Mouse (Mus musculus) heart, embryonic 15.5 days (tissue): ENCODE measurements around the gene Csrnp1. TPM values are rescaled to one million over a fixed set of nuclear protein-coding genes. Genes with fewer than 3 reads are reported as not detected.

ENCODE experiments used
- ATAC-seq: fragments of 200-750 bp; cut with Nextera tagmentation; replicated peaks from 2 replicates; pipeline ENCODE4 v1.8.0; 2017; ENCODE audit warnings: low read depth, moderate TSS enrichment; ENCODE audit not compliant: insufficient number of reproducible peaks, insufficient read depth, low FRiP score
- H3K27ac ChIP-seq: fragments of 300-500 bp; sonication (generic); 2 replicates; pipeline ENCODE4 v1.5.1; 2015; ENCODE audit warnings: mild to moderate bottlenecking, inconsistent platforms
- H3K27me3 ChIP-seq: fragments of 300-500 bp; sonication (generic); 2 replicates; pipeline ENCODE4 v1.6.1; 2015; ENCODE audit warnings: inconsistent platforms
- H3K36me3 ChIP-seq: fragments of 300-500 bp; sonication (generic); 2 replicates; pipeline ENCODE4 v1.6.1; 2015; ENCODE audit warnings: mild to moderate bottlenecking, inconsistent platforms
- H3K4me1 ChIP-seq: fragments of 300-500 bp; sonication (generic); replicated peaks from 2 replicates; pipeline ENCODE4 v1.6.1; 2015; ENCODE audit warnings: inconsistent platforms
- H3K4me2 ChIP-seq: fragments of 300-500 bp; sonication (generic); 2 replicates; pipeline ENCODE4 v1.6.1; 2015; ENCODE audit warnings: inconsistent platforms, mild to moderate bottlenecking, moderate library complexity
- H3K4me3 ChIP-seq: fragments of 300-500 bp; sonication (generic); 2 replicates; pipeline ENCODE4 v1.5.1; 2015; ENCODE audit warnings: mild to moderate bottlenecking, inconsistent platforms
- H3K9ac ChIP-seq: fragments of 300-500 bp; sonication (generic); 2 replicates; pipeline ENCODE4 v1.6.1; 2015; ENCODE audit warnings: mild to moderate bottlenecking, inconsistent platforms
- H3K9me3 ChIP-seq: fragments of 300-500 bp; sonication (generic); replicated peaks from 2 replicates; pipeline ENCODE4 v1.6.1; 2016; ENCODE audit warnings: inconsistent platforms
- WGBS: fragments of 180-500 bp; shearing (Covaris S2); methylation state at CpG from one replicate; pipeline ENCODE4 v1.1.7; 2015; ENCODE audit warnings: mixed read lengths; 5-methylcytosine and 5-hydroxymethylcytosine counted together
- polyA plus RNA-seq: library from polyadenylated mRNA; unstranded; fragments of >200 nt; fragmentation: Nextera tagmentation; extraction: Ambion mirVana; gene quantifications from 2 replicates; pipeline ENCODE4 v1.2.1, GENCODE M21; 2015

The Csrnp1 gene
- 6.9 and 8.2 TPM in 2 replicates for polyA plus RNA-seq

DNA sequence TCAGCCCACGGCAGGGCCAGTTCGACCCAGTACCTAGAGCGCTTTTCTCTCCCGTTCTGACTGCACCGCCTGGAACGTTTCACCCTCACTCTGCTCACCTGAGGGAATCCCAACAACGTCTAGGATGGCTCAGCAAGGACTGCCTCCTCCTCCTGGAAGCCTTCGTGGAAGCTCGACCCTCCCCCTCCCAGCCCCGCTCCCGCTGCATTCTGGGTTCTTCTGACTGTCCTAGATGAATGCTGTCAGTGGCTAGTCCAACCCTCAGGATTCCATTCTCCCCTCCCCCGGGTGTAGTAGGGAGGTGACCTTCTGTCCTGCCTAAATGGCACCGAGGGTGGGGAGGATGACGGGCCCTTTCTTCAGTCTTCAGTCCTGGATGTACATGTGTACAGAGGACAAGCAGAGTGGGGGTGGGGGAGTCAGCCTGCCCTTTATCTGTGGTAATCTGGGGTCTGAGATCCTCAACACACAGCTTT, at the start of gene Csrnp1:
TSS of gene Csrnp1 (minus strand) at position 123 of the 476 bp plus-strand sequence.
- Histone ChIP-seq H3K4me1 (peaks cover 45% of the 10 kb centered on the region), H3K36me3 (no peaks in the 10 kb centered on the region), H3K4me3 (peak within 1 kb of the TSS; percentile 89), H3K9ac (peak within 1 kb of the TSS; percentile 88), H3K27ac (peak within 1 kb of the TSS; percentile 98), H3K27me3 (no peaks in the 10 kb centered on the region), H3K9me3 (no peaks in the 10 kb centered on the region), H3K4me2 (peak within 1 kb of the TSS; percentile 96)
- no peak for ATAC-seq
- WGBS = 12% methylated on average over 14 of the region's 14 CpGs

DNA sequence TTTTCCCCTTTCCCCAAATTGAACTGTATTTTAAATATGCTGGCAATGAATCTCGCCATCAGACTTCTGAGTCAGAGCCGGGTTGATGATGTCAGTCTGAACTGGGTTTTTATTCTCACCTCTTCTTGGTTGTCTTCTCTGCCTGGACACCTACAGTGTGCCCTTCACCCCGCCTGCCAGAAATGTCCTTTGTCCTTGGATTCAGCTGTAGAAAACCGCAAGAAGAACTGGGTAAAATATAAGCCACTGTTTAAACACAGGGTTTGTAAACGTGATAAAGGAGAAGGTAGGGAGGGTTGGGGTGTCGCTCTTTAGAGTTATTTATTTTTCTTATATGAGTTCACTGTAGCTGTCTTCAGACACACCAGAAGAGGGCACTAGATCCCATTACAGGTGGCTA, 48.3 kb upstream of the Csrnp1 start:
- WGBS = 87% methylated on average over 6 of the region's 6 CpGs
- H3K27ac ChIP-seq = no peak overlapping the region
- no peak overlapping the region for H3K4me3 ChIP-seq
- no peaks in the 10 kb centered on the region for H3K36me3 ChIP-seq
- peaks cover under 1% of the 10 kb centered on the region; the same call in 1 of the 2 replicates for H3K4me1 ChIP-seq
- no peaks in the 10 kb centered on the region for H3K9me3 ChIP-seq
- H3K4me2 ChIP-seq = no peak overlapping the region
- H3K9ac ChIP-seq = no peak overlapping the region
- ATAC-seq = no peak
- no peaks in the 10 kb centered on the region for H3K27me3 ChIP-seq

DNA sequence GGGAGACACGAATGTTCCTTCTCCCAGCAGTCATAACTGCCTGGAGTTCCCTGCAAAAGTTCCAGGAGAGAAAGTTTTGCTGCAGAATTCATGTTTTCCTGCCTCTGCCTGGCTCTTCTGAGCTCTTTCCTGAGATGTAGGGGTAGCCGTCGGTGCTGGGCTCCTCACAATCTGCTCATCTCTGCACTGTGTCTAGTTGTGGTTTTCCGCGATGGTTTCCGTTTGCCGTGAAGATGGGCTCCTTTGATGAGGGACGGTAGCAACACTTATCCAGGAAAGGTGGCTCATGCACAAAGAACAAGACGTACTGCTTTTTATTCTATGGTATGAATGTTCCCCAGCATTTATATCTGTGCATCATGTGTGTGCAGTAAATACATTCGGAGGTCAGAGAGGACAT, 46.0 kb upstream of the Csrnp1 start:
- no peak overlapping the region for H3K4me3 ChIP-seq

DNA sequence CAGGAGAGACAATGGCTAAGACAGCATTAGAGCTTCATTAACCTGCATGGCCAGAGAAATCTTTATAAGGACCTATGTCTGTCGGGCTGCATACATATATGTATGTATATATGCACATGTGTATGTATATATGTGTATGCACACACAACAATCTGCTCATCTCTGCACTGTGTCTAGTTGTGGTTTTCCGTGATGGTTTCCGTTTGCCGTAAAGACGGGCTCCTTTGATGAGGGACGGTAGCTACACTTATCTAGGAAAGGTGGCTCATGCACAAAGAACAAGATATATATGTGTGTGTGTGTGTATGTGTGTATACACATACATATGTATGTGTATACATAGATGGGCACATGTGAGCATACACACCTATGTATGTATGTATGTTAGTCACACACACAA, 45.4 kb upstream of the Csrnp1 start:
- Histone ChIP-seq H3K36me3 (no peaks in the 10 kb centered on the region), H3K27ac (no peak overlapping the region), H3K4me1 (peaks cover 29% of the 10 kb centered on the region), H3K9me3 (no peaks in the 10 kb centered on the region), H3K4me3 (no peak overlapping the region), H3K9ac (no peak overlapping the region), H3K4me2 (no peak overlapping the region), H3K27me3 (no peaks in the 10 kb centered on the region)
- 86% methylated on average over 6 of the region's 6 CpGs for WGBS
- no peak for ATAC-seq

More for the DNA sequence above, 46.0 kb upstream of the Csrnp1 start:
- Histone ChIP-seq H3K36me3 (no peaks in the 10 kb centered on the region), H3K4me1 (peaks cover 23% of the 10 kb centered on the region), H3K4me2 (no peak overlapping the region), H3K27me3 (no peaks in the 10 kb centered on the region), H3K9ac (no peak overlapping the region), H3K27ac (no peak overlapping the region), H3K9me3 (no peaks in the 10 kb centered on the region)
- WGBS = 75% methylated on average over 10 of the region's 10 CpGs
- no peak for ATAC-seq

DNA sequence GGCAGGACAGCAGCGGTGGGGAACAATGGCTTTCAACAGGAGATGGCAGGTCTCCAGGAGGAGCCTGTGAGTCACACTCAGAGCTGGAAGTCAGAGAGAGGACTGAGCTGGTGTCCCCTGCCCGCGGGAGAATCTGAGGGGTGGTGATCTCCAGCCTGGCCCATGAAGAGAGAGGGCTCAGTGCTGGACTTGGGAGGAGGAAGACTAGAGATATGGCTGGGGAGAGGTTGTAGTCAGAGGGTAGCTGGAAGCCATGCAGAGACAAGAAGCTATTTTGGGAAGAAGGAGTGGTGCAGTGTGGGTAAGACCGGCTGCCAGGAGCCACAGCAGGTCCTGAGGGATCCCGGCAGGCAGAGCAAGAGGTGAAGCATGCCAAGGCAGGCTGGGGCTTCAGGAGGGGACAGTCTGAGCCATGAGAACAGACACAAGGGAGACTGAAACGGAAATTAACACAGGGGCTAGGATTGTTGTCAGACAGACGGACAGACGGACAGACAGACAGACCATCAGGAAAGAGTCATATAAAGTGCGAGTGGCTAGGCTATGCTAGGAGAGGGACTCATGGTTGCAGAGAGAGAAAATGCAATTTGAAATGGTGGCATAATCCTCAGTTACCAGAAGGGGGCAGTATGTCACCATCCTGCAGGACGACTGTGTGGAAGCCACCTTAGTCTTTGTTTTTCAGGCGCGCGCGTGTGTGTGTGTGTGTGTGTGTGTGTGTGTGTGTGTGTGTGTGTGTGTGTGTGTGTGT, 43.1 kb upstream of the Csrnp1 start:
- peak overlapping the region; percentile 47 for H3K9ac ChIP-seq
- 8% methylated on average over 14 of the region's 14 CpGs for WGBS
- H3K4me1 ChIP-seq = peaks cover 40% of the 10 kb centered on the region
- H3K4me2 ChIP-seq = peak overlapping the region; percentile 59
- peak; percentile 80 for ATAC-seq
- H3K4me3 ChIP-seq = peak overlapping the region; percentile 32
- H3K36me3 ChIP-seq = no peaks in the 10 kb centered on the region
- H3K27ac ChIP-seq = peak overlapping the region; percentile 97
- no peaks in the 10 kb centered on the region for H3K9me3 ChIP-seq
- H3K27me3 ChIP-seq = no peaks in the 10 kb centered on the region

DNA sequence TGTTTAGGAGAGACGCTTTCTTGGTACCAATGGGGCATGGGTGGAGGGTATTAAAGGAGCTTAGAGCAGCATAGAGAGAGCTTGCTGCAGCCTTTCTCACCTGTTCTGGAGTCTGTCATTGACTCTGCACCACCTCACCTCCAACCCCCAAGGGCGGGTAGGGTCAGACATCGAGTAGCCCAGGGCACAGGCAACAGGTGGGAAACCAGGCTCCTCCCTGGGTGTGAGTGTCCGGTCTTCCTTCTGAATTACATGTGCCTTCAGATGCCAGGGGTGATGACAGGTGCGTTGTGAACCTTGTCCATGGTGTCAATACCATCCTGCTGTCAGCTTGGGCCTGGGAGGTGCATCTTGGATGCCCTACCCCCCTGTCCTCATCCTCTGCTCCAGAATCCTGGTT, 40.2 kb upstream of the Csrnp1 start:
- Histone ChIP-seq H3K27ac (peak overlapping the region; percentile 96), H3K27me3 (no peaks in the 10 kb centered on the region), H3K9me3 (no peaks in the 10 kb centered on the region), H3K4me1 (peaks cover 51% of the 10 kb centered on the region), H3K4me3 (no peak overlapping the region), H3K4me2 (peak overlapping the region; percentile 53; the same call in 1 of the 2 replicates), H3K36me3 (no peaks in the 10 kb centered on the region), H3K9ac (no peak overlapping the region)
- no peak for ATAC-seq
- WGBS = 64% methylated on average over 5 of the region's 5 CpGs

DNA sequence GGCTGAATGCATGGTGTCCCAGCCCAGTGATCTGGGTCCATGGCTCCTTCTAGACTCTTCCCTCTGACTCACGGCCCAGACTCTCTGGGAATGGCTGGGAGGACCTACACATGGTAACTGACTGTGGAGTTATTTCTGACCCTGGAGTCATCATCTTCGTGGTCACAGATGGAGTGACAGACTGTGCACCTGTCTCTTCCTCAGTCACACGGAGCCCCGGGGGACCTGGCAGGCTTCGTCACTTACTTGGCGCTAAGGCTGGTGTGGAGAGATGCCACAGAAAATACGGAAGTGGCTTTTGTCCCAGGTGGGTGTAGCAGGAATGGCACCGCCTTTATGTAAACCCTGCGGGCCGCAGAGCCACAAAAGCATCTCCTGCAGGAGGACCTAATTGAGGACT, 39.7 kb upstream of the Csrnp1 start:
- Histone ChIP-seq H3K4me1 (peaks cover 56% of the 10 kb centered on the region), H3K27ac (peak overlapping the region; percentile 96), H3K9me3 (no peaks in the 10 kb centered on the region), H3K9ac (peak overlapping the region; percentile 39; the same call in 1 of the 2 replicates), H3K27me3 (no peaks in the 10 kb centered on the region), H3K4me3 (no peak overlapping the region; the same call in 1 of the 2 replicates), H3K36me3 (peaks cover 1% of the 10 kb centered on the region; the same call in 1 of the 2 replicates), H3K4me2 (peak overlapping the region; percentile 53)
- no peak for ATAC-seq
- WGBS = 48% methylated on average over 10 of the region's 10 CpGs

DNA sequence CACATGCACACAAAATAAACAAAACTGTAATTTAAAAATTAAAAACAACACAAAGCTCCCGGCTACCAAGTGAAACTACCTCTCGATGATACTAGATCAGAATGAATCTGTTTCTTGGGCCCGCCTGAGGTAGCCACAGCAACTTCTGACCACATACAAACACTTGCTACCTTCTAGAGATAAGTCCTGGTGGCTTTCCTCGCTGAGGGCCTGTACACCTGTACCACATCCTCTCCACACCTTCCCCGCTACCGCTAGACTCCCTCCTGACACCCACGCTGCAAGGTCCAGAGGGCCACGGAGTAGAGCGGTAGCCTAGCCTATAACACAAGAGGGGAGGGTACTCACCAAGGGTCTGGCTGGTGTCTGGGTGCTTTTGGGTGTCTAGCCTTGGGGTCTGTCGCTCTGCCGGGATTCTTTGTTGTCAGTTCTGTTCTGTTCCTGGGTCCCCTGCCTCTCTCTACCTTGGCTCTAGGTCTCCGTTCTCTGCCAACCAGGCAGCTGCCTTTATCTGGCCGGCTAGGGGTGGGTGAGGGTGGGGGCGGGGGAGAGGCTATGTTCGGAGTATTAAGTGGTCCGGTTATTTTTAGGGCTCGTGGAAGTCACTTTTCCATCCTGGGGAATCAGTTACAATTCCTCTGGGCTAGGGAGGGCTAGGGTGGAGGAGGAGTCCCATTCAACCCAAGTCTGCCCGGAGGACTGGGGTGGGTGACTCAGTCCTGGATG, 38.8 kb upstream of the Csrnp1 start, which contains the start of gene Xirp1:
TSS of gene Xirp1 (minus strand) at position 513 of the 726 bp plus-strand sequence.
- peaks cover 10% of the 10 kb centered on the region for H3K36me3 ChIP-seq
- H3K4me2 ChIP-seq = peak within 1 kb of the TSS; percentile 63
- peak within 1 kb of the TSS; percentile 78 for H3K9ac ChIP-seq
- no peaks in the 10 kb centered on the region for H3K27me3 ChIP-seq
- ATAC-seq = peak; percentile 59
- WGBS = 44% methylated on average over 18 of the region's 18 CpGs
- H3K4me3 ChIP-seq = peak within 1 kb of the TSS; percentile 65
- H3K27ac ChIP-seq = peak within 1 kb of the TSS; percentile 96
- no peaks in the 10 kb centered on the region for H3K9me3 ChIP-seq
- peaks cover 64% of the 10 kb centered on the region for H3K4me1 ChIP-seq

DNA sequence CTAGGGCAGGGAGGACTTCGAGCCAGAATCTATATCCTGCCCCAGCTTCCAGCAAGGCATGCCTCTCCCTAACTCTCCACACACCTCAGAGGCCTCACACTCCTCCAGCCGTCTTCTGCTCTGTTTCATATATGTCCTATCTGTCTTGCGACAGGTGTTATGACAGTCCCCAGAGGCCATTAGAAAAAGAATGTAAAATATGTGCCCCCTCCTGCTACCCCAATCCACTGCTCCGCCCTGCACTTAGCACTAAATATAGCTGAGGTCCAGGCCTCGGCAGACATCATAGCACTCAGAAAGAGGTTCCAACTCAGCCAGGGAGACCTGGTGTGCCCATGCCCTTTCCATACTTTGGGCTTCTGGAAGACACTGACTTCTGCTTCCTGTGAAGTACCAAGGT, 36.7 kb upstream of the Csrnp1 start:
- Histone ChIP-seq H3K27me3 (no peaks in the 10 kb centered on the region), H3K27ac (peak overlapping the region; percentile 96), H3K36me3 (peaks cover 30% of the 10 kb centered on the region), H3K4me3 (peak overlapping the region; percentile 65), H3K9ac (peak overlapping the region; percentile 78), H3K4me2 (peak overlapping the region; percentile 63), H3K9me3 (no peaks in the 10 kb centered on the region), H3K4me1 (peaks cover 69% of the 10 kb centered on the region)
- peak; percentile 77 for ATAC-seq
- 25% methylated on average over 5 of the region's 5 CpGs for WGBS

DNA sequence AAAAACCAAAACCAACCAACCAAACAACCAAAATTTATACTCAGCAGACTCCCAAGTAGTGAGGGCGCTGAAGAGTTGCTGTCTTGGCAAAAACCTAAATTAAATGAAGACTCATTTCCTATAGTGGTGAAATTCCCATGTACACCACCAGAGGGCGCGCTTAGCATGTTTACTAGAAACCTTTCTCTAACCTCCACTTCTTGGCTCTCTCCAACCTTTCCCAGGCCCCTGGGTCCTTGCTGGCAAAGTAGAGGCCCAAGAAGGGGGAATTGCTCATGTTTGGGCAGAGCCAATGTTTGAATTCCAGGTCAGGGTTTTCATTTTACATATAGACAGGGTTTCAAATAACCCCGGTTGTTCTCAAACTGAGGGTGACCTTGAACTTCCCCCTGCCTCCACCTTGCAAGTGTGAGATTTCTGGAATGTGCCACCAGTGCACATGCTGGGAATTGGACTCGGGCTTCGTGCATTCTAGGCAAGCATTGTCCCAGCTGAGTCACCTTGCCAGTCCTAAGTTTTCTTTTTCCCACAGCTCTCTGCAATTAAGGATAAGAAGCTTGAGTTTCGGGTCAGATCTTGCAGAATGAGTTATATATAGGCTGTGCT, 35.9 kb upstream of the Csrnp1 start:
- H3K9ac ChIP-seq = peak overlapping the region; percentile 49
- no peak for ATAC-seq
- peak overlapping the region; percentile 96 for H3K27ac ChIP-seq
- H3K9me3 ChIP-seq = no peaks in the 10 kb centered on the region
- WGBS = 23% methylated on average over 7 of the region's 7 CpGs
- H3K36me3 ChIP-seq = peaks cover 38% of the 10 kb centered on the region
- H3K4me3 ChIP-seq = peak overlapping the region; percentile 35
- H3K4me1 ChIP-seq = peaks cover 67% of the 10 kb centered on the region
- no peaks in the 10 kb centered on the region for H3K27me3 ChIP-seq
- H3K4me2 ChIP-seq = peak overlapping the region; percentile 63

DNA sequence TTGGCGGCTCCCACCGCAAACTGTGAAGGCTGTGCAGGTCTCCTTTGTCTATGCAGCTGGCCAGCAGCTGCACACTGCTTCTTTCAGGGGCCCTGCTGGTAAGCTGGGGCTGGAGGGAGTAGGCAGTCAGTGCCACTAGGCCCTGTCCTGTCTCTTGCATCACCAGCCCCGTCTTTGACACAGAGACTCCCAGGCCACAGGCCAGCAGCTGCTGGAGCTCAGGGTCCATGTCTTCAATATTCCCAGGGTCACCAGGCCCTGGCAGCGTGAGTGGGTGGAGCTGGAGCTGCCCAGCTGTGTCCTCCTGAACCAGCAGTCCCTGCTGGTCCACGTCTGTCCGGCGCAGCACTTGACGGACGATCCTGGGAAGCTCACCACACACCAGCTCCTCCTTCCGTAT, 32.5 kb upstream of the Csrnp1 start:
- Histone ChIP-seq H3K9ac (no peak overlapping the region), H3K36me3 (peaks cover 65% of the 10 kb centered on the region)
- WGBS = 65% methylated on average over 10 of the region's 10 CpGs

More for the DNA sequence above, 32.5 kb upstream of the Csrnp1 start:
- Histone ChIP-seq H3K9me3 (no peaks in the 10 kb centered on the region), H3K4me1 (peaks cover 83% of the 10 kb centered on the region), H3K27me3 (no peaks in the 10 kb centered on the region), H3K4me2 (no peak overlapping the region), H3K27ac (no peak overlapping the region), H3K4me3 (no peak overlapping the region)
- no peak for ATAC-seq
